Mouse (Mus musculus): ENCODE measurements around the gene Nebl.

DNA sequence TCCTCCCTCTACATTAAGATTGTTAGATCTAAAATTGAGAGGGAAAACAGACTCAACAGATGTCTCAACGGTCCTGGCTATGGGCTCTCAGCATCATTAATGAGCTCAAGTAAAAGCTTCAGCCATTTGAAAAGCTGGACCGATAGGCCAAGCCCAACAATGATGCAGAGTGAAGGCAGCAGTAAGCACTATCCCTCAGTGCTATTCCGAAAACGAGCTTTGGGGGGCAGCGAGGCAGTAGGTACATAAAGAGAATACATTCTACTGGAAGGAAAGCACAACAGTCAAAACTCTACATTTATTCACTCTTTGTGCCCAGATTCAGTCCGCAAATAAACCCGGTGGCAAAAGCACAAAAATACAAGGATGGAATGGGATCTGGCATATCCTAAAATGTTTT, 87.4 kb downstream of the Nebl start:
- TF ChIP-seq POLR2A (IDR thresholded peaks at IDR 0.05; ENCODE audit: control insufficient read depth, extremely low read depth, insufficient read depth, low read length, poor library complexity): no peak
- TF ChIP-seq CTCF (IDR thresholded peaks at IDR 0.05; ENCODE audit: borderline replicate concordance, control insufficient read depth, extremely low read depth, insufficient read depth, low read length, poor library complexity): no peak
